Mouse (Mus musculus): ENCODE measurements around the gene Vmn1r48. TPM values are rescaled to one million over a fixed set of nuclear protein-coding genes. Genes with fewer than 3 reads are reported as not detected.
"Not testable (repeated sequence)": the region's sequence is repeated elsewhere in the genome, so short reads cannot be mapped to it uniquely, and the experiment has no call there.

The Vmn1r48 gene
- total RNA-seq (2014; fragmentation: Nextera tagmentation): not detected in 2 replicates
- not detected in 2 replicates for total RNA-seq (2017)
- not detected in 2 replicates for polyA plus RNA-seq (2012)

DNA sequence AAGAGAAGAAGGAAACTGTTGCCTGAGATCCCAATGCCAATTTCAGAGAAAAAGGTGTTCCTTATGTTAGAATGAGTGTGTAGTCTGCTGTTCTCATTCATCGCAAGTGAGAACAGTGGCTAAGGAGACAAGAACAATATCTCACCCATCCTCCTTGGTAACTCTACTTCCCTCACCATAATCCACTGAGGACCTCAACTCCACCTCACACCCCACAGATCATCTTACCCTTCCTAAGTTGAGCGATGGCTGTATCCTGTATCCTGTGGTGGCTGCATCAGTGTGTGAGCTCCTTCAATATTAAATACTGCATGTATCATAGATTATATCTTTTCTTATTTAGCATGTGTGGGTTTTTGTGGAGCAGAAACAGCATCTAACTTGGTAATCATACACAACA, at the start of gene Vmn1r48:
Vmn1r48 (minus strand) TSS at position 101 of the 400 bp plus-strand sequence.
- DNase-seq (ENCODE audit: low spot score); H3K9me3 ChIP-seq (replicated peaks); H3K36me3 ChIP-seq (replicated peaks); H3K4me1 ChIP-seq (ENCODE audit: insufficient read depth, low read depth, low read length); H3K4me3 ChIP-seq (ENCODE audit: low read depth, low read length); ATAC-seq (ENCODE audit: extremely low read depth, insufficient number of reproducible peaks, low FRiP score, poor library complexity, severe bottlenecking); H3K27me3 ChIP-seq (ENCODE audit: insufficient read depth, low read length): not testable (repeated sequence)

- TF ChIP-seq TAL1 (conservative IDR thresholded peaks at IDR 0.05; ENCODE audit: low read depth, low read length) (no peak), CTCF (IDR thresholded peaks at IDR 0.05; ENCODE audit: low read depth, low read length) (no peak), GATA2 (IDR thresholded peaks at IDR 0.05; ENCODE audit: borderline replicate concordance, low read depth, low read length) (no peak), POLR2AphosphoS5 (IDR thresholded peaks at IDR 0.05; ENCODE audit: insufficient replicate concordance, low read depth, low read length) (no peak), GATA1 (IDR thresholded peaks at IDR 0.05; ENCODE audit: borderline replicate concordance, low read length) (no peak)
- Histone ChIP-seq H3K36me3 (replicated peaks) (no peaks in the 10 kb centered on the region), H3K4me3 (ENCODE audit: low read depth, low read length) (no peak within 1 kb of the TSS), H3K27me3 (ENCODE audit: insufficient read depth, low read length) (no peaks in the 10 kb centered on the region), H3K9me3 (replicated peaks) (no peaks in the 10 kb centered on the region), H3K4me1 (ENCODE audit: insufficient read depth, low read depth, low read length) (no peaks in the 10 kb centered on the region)
- ATAC-seq (ENCODE audit: extremely low read depth, insufficient number of reproducible peaks, low FRiP score, poor library complexity, severe bottlenecking): no peak
- no peak for DNase-seq (ENCODE audit: low spot score)
Measured at GRCm38 (mm10) chr6:90078406-90078805, 41.8 kb upstream of the Vmn1r48 start, which contains the start of gene Vmn1r49. Gene Vmn1r49 (minus strand): TSS chr6:90078506.

DNA sequence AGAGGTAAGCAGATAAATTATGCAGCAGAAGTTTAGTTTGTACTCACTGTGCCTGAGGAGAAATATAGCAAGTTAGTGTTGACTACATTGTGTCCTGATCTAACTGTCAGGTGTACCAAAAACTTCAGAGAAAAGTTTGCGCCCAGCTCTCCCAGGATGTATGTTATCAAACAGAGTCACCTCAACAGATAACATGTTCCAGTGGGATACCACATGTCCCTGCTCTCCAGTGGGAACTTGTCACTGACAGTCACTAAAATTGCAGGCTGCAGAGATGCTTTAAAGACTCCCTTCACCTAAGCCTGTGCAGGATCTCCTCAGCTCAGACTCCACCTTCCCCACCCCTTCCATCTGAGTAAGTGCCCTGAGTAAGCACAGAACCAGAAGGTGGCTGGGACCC, 20.8 kb downstream of the Vmn1r48 start, which contains the start of gene Vmn1r47:
Vmn1r47 (plus strand) TSS at position 301 of the 400 bp plus-strand sequence.
- DNase-seq (ENCODE audit: low spot score); H3K36me3 ChIP-seq (replicated peaks); H3K27me3 ChIP-seq (ENCODE audit: insufficient read depth, low read length); H3K4me3 ChIP-seq (ENCODE audit: low read depth, low read length); H3K9me3 ChIP-seq (replicated peaks); ATAC-seq (ENCODE audit: extremely low read depth, insufficient number of reproducible peaks, low FRiP score, poor library complexity, severe bottlenecking); H3K4me1 ChIP-seq (ENCODE audit: insufficient read depth, low read depth, low read length): not testable (repeated sequence)

- no peaks in the 10 kb centered on the region for H3K9me3 ChIP-seq (replicated peaks)
- TF ChIP-seq CTCF (IDR thresholded peaks at IDR 0.05; ENCODE audit: low read depth, low read length): no peak
- no peak for TF ChIP-seq GATA2 (IDR thresholded peaks at IDR 0.05; ENCODE audit: borderline replicate concordance, low read depth, low read length)
- no peak for TF ChIP-seq TAL1 (conservative IDR thresholded peaks at IDR 0.05; ENCODE audit: low read depth, low read length)
- no peak for TF ChIP-seq GATA1 (IDR thresholded peaks at IDR 0.05; ENCODE audit: borderline replicate concordance, low read length)
- no peak for TF ChIP-seq POLR2AphosphoS5 (IDR thresholded peaks at IDR 0.05; ENCODE audit: insufficient replicate concordance, low read depth, low read length)
- H3K27me3 ChIP-seq (ENCODE audit: insufficient read depth, low read length): no peaks in the 10 kb centered on the region
- no peaks in the 10 kb centered on the region for H3K36me3 ChIP-seq (replicated peaks)
- ATAC-seq (ENCODE audit: extremely low read depth, insufficient number of reproducible peaks, low FRiP score, poor library complexity, severe bottlenecking) (no peak), DNase-seq (ENCODE audit: low spot score) (no peak)
- no peaks in the 10 kb centered on the region for H3K4me1 ChIP-seq (ENCODE audit: insufficient read depth, low read depth, low read length)
- H3K4me3 ChIP-seq (ENCODE audit: low read depth, low read length): no peak overlapping the region
Measured at GRCm38 (mm10) chr6:89985989-89986388, 50.7 kb downstream of the Vmn1r48 start.

Other genes starting within 250 kb of the Vmn1r48 start
- not detected in 2 replicates for gene Vmn1r42, start 160.4 kb downstream of the Vmn1r48 start, total RNA-seq (2014; fragmentation: Nextera tagmentation)
- 0.11 and 0.12 TPM in 2 replicates for gene Vmn1r42, start 160.4 kb downstream of the Vmn1r48 start, total RNA-seq (2017)
- not detected in 2 replicates for gene Vmn1r42, start 160.4 kb downstream of the Vmn1r48 start, polyA plus RNA-seq (2012)
- not detected in 2 replicates for gene Vmn1r43, start 160.4 kb downstream of the Vmn1r48 start, total RNA-seq (2014; fragmentation: Nextera tagmentation)
- gene Vmn1r43, start 160.4 kb downstream of the Vmn1r48 start, total RNA-seq (2017): 0.05 and 0.17 TPM in 2 replicates
- not detected in 2 replicates for gene Vmn1r43, start 160.4 kb downstream of the Vmn1r48 start, polyA plus RNA-seq (2012)
- gene Vmn1r44, start 153.2 kb downstream of the Vmn1r48 start, total RNA-seq (2014; fragmentation: Nextera tagmentation): not detected in 2 replicates
- gene Vmn1r44, start 153.2 kb downstream of the Vmn1r48 start, total RNA-seq (2017): 0.27 and 0.29 TPM in 2 replicates
- gene Vmn1r44, start 153.2 kb downstream of the Vmn1r48 start, polyA plus RNA-seq (2012): not detected in 2 replicates
- gene Vmn1r45, start 96.2 kb downstream of the Vmn1r48 start, total RNA-seq (2014; fragmentation: Nextera tagmentation): not detected in 2 replicates
- 0.06 and 0.11 TPM in 2 replicates for gene Vmn1r45, start 96.2 kb downstream of the Vmn1r48 start, total RNA-seq (2017)
- gene Vmn1r45, start 96.2 kb downstream of the Vmn1r48 start, polyA plus RNA-seq (2012): not detected in 2 replicates
- gene Vmn1r46, start 67.5 kb downstream of the Vmn1r48 start, total RNA-seq (2014; fragmentation: Nextera tagmentation): not detected in 2 replicates
- gene Vmn1r46, start 67.5 kb downstream of the Vmn1r48 start, total RNA-seq (2017): 0.11 and 0.12 TPM in 2 replicates
- gene Vmn1r46, start 67.5 kb downstream of the Vmn1r48 start, polyA plus RNA-seq (2012): not detected in 2 replicates
- gene Vmn1r47, start 20.7 kb downstream of the Vmn1r48 start, total RNA-seq (2014; fragmentation: Nextera tagmentation): not detected in 2 replicates
- gene Vmn1r47, start 20.7 kb downstream of the Vmn1r48 start, total RNA-seq (2017): 0.16 and 0.17 TPM in 2 replicates
- gene Vmn1r47, start 20.7 kb downstream of the Vmn1r48 start, polyA plus RNA-seq (2012): not detected in 2 replicates
- gene Vmn1r49, start 41.7 kb upstream of the Vmn1r48 start, total RNA-seq (2014; fragmentation: Nextera tagmentation): not detected in 2 replicates
- 0.16 and 0.17 TPM in 2 replicates for gene Vmn1r49, start 41.7 kb upstream of the Vmn1r48 start, total RNA-seq (2017)
- gene Vmn1r49, start 41.7 kb upstream of the Vmn1r48 start, polyA plus RNA-seq (2012): not detected in 2 replicates
- not detected in 2 replicates for gene Vmn1r50, start 64.6 kb upstream of the Vmn1r48 start, total RNA-seq (2014; fragmentation: Nextera tagmentation)
- 0.27 TPM in 1 of 2 replicates, not detected in the other for gene Vmn1r50, start 64.6 kb upstream of the Vmn1r48 start, total RNA-seq (2017)
- not detected in 2 replicates for gene Vmn1r50, start 64.6 kb upstream of the Vmn1r48 start, polyA plus RNA-seq (2012)
- gene Vmn1r51, start 85.8 kb upstream of the Vmn1r48 start, total RNA-seq (2014; fragmentation: Nextera tagmentation): not detected in 2 replicates
- gene Vmn1r51, start 85.8 kb upstream of the Vmn1r48 start, total RNA-seq (2017): 0.11 and 0.17 TPM in 2 replicates
- gene Vmn1r51, start 85.8 kb upstream of the Vmn1r48 start, polyA plus RNA-seq (2012): not detected in 2 replicates
- not detected in 2 replicates for gene Vmn1r52, start 138.0 kb upstream of the Vmn1r48 start, total RNA-seq (2014; fragmentation: Nextera tagmentation)
- gene Vmn1r52, start 138.0 kb upstream of the Vmn1r48 start, total RNA-seq (2017): 0.11 TPM in 1 of 2 replicates, not detected in the other
- not detected in 2 replicates for gene Vmn1r52, start 138.0 kb upstream of the Vmn1r48 start, polyA plus RNA-seq (2012)
- not detected in 2 replicates for gene V1ra8, start 166.0 kb upstream of the Vmn1r48 start, total RNA-seq (2014; fragmentation: Nextera tagmentation)
- gene V1ra8, start 166.0 kb upstream of the Vmn1r48 start, total RNA-seq (2017): 0.27 TPM in 1 of 2 replicates, not detected in the other
- not detected in 2 replicates for gene V1ra8, start 166.0 kb upstream of the Vmn1r48 start, polyA plus RNA-seq (2012)
- gene Vmn1r53, start 187.6 kb upstream of the Vmn1r48 start, total RNA-seq (2014; fragmentation: Nextera tagmentation): not detected in 2 replicates
- 0.16 and 0.52 TPM in 2 replicates for gene Vmn1r53, start 187.6 kb upstream of the Vmn1r48 start, total RNA-seq (2017)
- not detected in 2 replicates for gene Vmn1r53, start 187.6 kb upstream of the Vmn1r48 start, polyA plus RNA-seq (2012)
- not detected in 2 replicates for gene Vmn1r54, start 209.5 kb upstream of the Vmn1r48 start, total RNA-seq (2014; fragmentation: Nextera tagmentation)
- 0.16 and 0.23 TPM in 2 replicates for gene Vmn1r54, start 209.5 kb upstream of the Vmn1r48 start, total RNA-seq (2017)
- not detected in 2 replicates for gene Vmn1r54, start 209.5 kb upstream of the Vmn1r48 start, polyA plus RNA-seq (2012)